Mouse (Mus musculus) gonadal fat pad, adult 2 months (tissue): ENCODE measurements around the gene Doc2b. TPM values are rescaled to one million over a fixed set of nuclear protein-coding genes. Genes with fewer than 3 reads are reported as not detected.

Experiments
- DNase-seq: peaks from one replicate; pipeline ENCODE4 v3.0.0-alpha.2; 2012; ENCODE audit warnings: low read depth
- polyA plus RNA-seq: library from polyadenylated mRNA; depleted of rRNA; stranded (reverse); fragments of >200 nt; gene quantifications from 2 replicates; pipeline ENCODE4 v1.2.3, GENCODE M21; 2012

The Doc2b gene
- polyA plus RNA-seq, 1 experiment: 1.4 TPM

DNA sequence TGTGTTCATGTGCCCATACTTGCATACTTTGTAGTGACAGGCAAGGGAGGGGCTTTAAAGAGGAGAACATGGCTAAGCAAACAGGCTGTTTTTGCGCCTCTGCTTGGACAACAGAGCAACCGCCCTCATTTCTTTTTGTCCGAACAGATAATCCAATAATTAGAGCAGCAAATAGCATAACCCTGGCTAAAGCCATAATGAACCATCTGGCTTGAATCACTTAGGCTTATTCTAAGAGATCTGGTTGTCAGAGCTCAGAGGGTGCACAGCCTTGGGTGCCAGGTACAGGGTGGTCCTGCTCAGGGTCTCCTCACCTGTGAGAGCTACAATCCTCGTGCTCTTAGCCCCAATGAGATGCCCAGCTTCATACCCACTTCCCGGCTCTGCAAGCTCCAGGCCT is 2.5 kb downstream of the Doc2b start:
- no peak for DNase-seq

DNA sequence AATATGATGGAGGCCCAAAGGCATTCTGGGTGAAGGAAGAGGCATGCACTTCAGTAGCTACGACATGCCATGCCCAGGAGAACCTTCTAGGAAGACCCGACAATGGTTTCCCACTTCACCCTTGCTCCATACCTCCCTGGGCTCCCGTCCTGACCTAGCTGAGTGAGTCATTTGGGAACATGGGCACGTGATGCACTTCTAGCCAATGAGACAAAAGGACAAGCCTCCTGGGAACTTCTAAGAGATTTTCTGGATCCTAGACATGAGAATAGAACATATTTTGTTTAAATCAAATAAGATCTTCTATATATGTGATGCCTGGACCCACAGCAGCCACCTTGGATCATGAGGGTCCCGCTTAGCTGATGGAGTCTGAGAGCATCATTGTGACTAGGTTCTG is 3.3 kb downstream of the Doc2b start:
- no peak for DNase-seq

DNA sequence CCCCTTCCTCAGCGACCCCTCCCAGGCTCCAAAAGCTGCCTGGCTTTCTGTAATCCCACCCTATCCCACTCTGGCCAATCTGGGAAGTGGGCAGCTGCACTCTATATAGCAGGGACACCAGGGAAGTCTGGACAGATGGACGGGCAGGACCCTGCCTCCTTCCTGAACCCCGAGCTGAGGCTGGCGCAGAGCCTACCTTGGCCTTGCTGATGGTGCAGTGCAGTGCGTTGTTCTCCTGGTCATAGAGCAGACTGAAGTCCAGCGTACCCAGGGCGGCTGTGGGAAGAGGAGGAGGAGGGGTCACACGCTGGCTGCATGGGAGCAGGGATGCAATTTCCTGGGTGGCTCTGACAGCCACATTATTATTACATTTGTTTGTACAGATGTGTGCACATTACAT is 10.0 kb downstream of the Doc2b start:
- DNase-seq: no peak

DNA sequence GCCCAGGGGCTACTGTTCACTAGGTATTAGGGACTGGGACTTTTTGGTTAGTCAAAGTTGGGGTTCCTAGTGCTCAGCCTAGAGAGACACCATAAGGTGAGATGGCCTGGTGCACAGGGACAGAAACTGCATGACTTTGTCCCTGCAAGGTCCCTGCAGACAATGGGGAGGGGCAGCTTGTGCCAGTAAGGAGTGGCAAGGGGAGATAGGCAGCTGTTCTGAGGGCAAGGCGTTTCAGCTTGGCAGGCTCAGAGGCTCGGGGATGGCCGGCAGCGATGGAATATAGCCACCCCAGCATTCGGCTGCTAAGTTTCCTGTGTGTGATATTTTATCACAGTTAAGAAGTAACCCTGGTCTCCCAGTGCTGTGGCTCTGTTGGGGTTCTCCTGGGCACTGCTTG is 12.1 kb downstream of the Doc2b start:
- no peak for DNase-seq

DNA sequence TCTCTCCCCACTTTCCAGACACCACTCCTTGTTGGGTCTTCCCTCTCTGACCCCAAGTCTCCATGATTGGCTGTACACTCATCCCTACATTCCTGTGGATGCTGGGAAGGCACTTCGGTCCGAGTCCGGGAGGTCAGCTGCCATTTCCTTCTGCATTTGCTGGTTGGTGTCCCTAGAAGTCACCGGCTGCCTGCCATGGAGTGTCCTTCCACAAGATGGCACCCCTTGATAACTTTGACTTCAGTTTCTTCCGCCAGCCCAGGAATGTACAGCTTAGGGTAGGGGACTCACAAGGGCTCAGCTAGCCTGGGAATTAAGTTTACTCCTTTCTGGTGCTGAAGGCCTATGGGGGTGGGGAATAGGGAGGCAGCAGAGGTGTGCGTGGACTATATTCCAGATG is 13.9 kb downstream of the Doc2b start:
- no peak for DNase-seq

DNA sequence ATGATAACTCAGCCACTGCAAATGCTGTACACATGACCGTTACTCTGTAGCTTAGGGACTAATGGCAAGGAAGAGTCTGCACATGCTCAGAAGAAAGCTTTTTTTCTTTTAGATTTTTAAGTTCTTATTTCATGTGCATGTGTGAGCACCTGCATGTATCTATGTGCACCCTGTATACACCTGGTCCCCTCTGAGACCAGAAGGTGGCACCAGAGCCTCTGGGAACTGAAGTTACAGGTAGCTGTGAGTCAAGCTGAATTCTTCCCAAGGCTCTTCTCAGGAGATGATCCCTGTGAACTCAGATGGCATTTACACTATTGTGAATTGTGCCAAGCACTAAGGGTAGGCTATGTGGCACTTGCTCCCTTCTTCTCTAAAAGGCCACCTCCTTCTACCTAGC is 19.9 kb downstream of the Doc2b start:
- no peak for DNase-seq

DNA sequence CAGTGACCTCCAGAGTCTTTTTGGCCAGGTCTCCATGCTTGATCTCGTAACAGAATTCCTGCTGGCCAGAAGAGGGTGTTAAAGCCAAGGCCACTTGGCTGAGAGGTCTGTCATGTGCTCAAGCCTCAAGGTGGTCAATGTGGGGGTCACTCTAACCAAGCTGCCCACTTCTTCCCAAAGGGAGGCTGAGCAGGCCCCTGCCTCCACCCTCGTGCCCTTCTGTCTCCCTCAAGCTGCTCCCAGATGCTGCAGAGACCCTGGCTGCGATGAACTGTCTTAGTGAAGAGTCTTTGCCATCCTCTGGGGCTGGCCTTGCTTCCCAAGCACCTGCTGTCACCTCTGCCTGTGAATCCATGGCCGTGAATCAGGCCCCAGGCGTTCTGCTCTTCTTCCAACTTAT is 23.3 kb downstream of the Doc2b start:
- no peak for DNase-seq

DNA sequence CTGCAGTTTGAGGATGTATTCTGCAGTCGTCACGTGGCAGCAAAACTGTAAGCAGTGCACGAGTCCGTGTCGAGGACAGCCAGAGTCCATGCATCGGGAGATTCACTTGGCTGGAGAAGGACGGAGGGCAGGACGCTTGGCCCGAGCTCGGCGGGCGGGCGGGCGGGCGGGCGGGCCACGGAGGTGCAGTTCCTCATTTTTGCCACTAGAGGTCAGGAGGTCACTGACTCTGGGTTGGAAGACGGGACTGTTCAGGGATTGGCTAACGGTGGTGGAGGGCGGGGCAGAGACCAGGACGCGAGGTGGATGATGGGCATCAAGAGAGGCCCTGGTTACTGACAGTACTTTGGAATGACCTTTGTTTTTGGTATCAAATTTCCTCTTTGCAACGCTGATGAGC is 26.6 kb downstream of the Doc2b start:
- no peak for DNase-seq

DNA sequence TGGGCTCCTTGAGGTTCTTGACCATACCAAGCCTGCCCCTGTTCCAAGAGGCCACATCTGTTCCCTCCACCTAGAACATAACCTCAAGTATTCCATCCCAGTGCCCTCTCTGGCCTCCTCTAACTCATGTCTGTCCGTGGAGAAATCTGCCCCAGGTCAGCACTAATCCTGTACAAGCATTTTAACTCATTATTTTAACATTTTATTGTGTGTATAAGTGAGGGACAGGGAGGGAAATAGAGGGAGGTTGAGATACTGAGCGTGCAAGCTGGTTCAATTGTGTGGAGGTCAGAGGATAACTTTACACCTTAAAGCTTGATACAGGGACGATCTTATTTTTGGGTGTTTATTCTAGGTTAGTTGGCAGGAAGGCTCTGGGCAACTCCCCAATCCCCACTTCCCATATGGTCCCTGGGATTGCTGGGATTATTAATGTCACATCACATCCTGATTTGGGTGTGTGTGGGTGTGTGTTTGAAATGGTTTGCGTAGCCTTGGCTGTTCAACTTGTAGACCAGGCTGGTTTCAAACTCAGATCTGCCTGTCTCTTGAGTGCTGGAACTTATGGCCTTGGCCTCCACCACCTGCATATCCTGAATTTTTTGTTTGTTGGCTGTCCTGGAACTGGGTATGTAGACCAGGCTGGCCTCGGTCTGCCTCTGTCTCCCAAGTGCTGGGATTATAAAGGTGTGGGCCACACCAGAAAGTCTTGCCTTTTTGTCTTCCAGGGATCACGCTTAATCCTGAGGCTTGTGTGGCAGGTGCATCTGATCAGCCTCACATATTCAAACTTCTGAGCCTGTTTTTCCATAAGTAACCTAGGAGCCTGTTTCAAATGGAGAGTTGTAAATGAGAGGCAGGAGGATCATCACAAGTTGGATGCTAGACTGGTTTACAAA is 27.5 kb downstream of the Doc2b start:
- no peak for DNase-seq

DNA sequence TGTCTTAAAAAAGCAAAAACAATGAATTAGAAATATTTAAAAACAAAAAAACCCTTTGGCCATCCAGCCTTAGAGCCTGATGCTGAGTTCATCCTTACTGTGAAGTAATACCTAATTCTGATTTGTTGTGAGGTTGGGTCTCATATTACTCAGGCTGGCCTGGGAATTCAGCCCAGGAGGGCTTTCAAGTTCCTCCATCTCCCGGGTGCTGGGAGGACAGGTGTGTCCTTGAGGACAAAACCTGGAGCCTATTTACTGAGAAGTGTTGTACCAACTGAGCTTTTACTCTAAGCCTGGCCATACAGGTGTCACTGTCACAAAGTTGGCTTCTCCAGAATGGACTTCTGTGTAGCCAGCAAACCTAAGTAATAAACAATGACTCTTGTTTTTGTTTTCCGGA is 28.8 kb downstream of the Doc2b start:
- no peak for DNase-seq

DNA sequence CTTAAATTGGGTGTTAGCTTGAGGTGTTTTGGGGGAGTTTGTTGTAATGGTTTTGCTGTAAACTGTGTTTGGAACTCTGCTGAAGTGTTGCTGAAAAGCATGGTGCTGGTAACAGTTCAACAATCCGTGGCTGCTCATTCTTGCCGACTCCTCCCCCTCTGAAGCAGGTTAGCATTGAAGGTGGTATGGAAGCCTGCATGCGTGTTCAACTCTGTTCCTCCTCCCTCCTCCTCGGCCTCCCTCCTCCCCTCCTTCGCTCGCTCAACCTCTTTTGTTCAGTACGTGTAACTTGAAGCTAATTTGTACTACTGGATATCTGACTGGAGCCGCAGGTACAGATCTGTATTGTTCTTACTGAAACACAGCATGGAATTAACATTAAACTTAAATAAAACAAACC is 30.7 kb downstream of the Doc2b start:
- no peak for DNase-seq

DNA sequence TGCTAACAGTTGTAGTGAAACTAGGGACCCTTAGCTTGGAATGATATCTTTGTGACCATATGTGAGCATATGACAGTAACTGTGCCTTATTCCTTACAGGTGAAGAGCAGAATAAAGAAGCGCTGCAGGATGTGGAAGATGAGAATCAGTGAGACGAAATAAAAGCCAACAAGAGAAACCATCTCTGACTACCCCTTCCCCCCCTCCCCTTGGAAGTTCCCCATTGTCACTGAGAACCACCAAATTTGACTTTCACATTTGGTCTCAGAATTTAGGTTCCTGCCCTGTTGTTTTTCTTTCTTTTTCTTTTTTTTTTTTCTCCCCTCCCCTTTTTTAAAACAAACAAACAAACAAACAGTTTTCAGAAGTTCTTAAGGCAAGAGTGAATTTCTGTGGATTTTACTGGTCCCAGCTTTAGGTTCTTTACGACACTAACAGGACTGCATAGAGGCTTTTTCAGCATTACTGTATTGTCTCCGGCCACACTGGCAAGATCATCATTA is 31.3 kb downstream of the Doc2b start:
- no peak for DNase-seq

DNA sequence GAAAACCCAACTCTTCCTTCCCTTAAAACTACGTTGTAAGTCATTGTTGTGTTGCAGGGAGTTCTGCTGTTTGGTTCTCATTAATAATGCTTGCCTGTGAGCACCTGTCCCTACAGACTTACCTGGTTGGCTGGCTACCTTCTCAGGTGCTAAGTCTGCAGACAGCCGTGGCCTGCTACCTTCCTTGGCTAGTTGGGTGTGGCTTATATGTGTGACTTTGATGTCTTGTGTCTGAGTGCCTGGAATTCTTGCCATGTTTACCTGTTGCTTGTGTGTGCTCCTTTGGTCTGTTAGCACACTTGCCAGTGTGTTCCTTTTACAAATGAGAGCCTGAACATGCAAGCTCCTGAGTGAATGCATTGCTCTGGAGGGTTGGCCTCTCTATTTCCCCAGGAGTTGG is 33.1 kb downstream of the Doc2b start:
- DNase-seq: no peak

DNA sequence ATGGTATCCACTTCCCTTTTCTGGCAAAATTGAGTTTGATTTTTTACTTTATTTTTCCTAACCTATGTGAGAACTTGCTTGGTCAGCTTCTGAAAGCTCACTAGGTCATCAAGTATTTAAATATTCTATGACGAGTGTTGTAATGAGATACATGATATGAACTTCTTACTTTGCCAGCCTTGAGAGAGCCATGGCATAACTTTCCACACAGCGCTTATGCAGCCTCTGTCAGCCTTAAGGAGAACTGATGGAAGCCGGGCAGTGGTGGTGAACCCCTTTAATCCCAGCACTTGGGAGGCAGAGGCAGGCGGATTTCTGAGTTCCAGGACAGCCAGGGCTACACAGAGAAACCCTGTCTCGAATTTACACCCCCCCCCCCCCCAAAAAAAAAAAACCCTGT is 35.1 kb downstream of the Doc2b start:
- no peak for DNase-seq

DNA sequence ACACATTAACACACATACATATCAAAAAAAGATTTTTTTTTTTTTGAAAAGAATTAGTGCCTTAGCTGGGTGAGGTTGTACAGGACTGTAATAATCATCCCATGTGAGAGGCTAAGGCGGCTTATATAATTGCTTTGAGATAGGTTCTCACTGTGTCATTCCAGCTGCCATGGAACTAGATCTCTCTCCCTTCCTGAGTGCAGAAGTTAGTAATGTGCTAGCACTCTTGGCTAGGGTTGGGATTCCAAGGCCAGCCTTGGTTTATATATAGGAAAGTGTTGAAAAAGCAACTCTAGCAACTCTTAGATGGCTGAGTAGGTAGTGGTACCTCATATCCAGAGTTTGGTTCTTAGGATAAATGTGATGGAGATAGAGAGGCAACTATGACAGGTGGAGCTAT is 37.3 kb downstream of the Doc2b start:
- DNase-seq: no peak

DNA sequence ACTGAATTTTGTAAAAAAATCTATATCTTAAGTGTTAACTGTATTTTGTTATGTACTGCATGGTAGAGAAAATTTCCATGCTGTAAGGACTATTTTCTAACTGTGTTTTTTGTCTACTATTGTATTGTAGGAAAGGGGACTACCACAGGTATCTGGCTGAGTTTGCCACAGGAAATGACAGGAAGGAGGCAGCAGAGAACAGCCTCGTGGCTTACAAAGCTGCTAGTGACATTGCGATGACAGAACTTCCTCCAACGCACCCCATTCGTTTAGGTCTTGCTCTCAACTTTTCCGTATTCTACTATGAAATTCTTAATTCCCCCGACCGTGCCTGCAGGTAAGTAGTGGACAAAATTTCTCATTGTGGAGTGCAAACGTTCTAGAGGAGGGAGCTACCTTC is 39.2 kb downstream of the Doc2b start:
- no peak for DNase-seq

DNA sequence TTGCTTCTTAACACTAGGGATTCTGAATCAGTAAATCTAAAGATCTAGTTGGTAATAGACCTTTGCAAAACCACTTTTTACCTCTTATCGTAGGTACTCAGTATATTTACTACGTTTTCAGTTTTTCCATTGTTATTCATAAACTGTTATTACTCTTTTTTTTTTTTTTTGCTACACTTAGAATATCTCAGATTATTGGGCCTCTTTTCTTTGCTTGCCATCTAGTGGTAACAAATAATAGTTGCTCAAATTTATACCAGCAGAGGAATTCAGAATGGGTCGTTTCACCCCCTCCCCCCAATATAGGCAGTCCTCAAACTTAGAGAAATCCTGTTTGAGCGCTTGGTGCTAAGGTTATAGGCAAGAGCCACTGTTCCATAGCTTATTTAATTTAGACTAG is 44.8 kb downstream of the Doc2b start:
- DNase-seq: no peak

DNA sequence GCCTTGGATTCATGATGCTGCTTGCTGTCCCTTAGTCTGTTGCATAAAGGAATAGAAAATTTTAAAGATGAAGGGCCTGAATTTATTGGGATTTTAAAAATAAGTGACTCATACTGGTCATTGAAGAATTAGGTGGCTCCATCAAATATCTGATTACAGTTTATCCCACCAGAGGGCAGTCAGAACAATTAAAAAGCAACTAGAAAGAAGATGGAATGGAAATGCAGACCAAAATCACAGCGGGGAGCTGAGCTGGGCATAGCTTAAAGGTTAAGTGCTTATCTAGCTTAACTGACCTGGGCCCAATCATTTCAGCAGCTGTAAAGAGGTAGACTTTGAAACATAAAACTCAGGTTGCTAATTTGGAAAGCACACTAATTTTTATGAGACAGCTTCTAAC is 45.3 kb downstream of the Doc2b start:
- DNase-seq: no peak

DNA sequence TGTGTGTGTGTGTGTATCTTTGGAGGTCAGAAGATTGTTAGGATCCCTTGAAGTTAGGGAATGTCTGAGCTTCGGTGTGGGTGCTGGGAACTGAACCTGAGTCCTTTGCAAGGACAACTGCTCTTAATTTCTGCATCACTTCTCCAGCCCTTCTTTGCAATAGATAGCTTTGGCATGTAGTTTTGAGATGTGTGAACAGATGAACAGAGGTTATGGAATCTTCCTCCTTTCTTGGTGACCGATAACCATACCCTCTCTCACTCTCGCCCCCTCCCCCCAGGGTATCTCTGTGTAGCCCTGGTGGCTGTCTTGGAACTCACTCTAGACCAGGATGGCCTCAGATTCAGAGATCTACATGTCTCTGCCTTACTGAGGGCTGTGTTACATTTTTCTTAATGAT is 51.1 kb downstream of the Doc2b start:
- no peak for DNase-seq

DNA sequence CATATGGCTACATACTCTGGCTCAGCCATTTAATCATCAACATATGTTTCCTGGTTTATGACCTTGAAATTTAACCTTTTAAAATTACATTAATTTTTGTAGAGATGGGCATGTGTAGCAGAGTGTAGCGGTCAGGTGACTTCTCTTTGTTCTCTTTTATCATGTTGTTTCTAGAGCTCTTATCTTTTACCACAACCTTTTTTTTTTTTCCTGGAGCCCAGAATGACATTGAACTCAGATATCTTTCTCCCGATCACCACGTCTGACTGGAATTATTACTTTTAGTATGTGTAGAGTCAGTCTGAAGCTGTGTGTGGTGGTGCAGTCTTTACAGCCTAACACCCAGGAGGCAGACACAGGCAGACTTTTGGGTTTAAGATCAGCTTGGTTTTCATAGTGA is 54.2 kb downstream of the Doc2b start:
- DNase-seq: no peak

DNA sequence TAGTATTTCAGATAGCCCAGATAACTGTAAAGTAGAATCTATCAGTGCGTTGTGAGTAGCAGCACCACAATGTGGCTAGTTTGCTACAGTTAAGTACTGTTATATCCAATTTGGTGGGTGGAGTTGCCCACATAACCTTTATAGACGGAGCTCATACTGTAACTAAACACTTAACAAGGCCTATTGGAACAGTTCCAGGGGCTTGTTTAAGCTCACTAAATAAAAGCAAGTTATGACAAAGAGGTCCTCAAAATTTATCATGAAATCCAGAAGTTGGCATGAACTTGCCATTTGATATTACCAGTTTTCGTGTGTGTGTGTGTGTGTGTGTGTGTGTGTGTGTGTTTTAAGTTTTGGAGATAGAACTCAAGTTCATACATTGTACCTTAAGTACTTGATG is 55.6 kb downstream of the Doc2b start:
- DNase-seq: no peak

DNA sequence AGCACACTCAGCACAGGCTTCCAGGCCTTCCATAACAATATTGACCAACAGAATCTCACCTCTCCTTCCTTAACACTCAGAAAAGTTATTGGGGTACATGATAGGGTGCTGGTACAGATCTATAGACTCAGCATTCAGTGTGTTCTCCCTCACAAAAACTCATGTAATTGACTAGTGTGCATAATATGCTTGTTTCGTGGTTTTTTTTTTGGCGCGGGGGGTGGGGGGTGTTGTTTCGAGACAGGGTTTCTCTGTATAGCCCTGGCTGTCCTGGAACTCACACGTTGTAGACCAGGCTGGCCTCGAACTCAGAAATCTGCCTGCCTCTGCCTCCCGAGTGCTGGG is 57.4 kb downstream of the Doc2b start:
- no peak for DNase-seq

DNA sequence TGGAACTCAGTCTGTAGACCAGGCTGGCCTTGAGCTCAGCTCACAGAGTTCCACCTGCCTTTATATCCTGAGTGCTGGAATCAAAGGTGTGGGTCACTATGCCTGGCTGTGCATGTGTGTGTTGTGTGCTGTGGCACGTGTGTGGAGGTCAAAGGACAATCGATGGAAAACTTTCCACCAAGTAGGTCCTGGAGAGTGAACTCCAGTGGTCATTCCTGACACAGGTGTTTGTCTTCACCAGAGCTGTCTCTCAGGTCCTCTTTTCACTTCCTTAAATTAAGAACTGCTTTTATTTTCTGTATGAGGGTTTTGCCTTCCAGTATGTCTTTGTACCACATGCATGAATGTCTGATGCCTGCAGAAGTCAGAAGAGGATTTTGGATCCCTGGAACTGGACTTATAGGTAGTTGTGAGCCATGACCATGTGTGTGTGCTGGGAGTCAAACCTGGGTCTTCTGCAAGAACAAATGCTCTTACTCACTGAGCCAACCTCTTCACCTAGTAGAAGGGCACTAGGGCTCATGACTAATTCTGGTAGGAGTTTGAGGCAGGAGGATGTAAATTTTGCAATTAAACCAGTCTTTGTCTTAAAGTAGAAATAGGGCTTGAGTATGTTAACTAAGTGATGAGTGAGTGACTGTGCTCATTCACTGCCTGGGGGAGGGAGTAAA is 57.9 kb downstream of the Doc2b start:
- no peak for DNase-seq

DNA sequence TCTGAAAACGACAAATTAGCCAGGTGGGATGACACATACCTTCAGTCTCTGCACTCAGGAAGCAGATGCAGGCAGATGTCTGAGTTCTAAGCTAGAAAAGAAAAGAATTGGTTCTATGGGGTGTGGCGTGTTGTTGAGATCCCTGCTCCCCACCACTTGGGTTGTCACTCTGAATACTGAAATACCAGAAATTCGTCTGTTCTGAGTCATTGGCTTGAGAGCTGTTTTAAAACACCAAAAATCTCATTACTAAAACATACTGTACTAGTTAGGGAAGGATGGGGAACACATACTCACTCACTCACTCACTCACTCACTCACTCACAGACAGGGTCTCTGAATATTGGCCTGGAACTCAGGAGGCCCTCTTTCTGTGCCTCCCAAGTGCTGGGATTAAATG is 58.9 kb downstream of the Doc2b start:
- no peak for DNase-seq
